Mouse (Mus musculus) limb, embryonic 14.5 days (tissue): Measurements from ENCODE around the gene Hist1h3c. TPM values are rescaled to one million over a fixed set of nuclear protein-coding genes. Genes with fewer than 3 reads are reported as not detected.

Source experiments
- ATAC-seq: fragments of 200-750 bp; cut with Nextera tagmentation; 2 replicates; pipeline ENCODE4 v1.8.0; 2017; ENCODE audit warnings: low read depth, moderate number of reproducible peaks, moderate TSS enrichment; ENCODE audit not compliant: low FRiP score
- DNase-seq: peaks from one replicate; pipeline ENCODE4 v3.0.0-alpha.2; 2015; ENCODE audit warnings: low spot score
- H3K27ac ChIP-seq: fragments of 300-500 bp; sonication (generic); replicated peaks from 2 replicates; pipeline ENCODE4 v1.5.1; 2014; ENCODE audit warnings: low read depth, mild to moderate bottlenecking, low read length, moderate library complexity, mixed read lengths
- H3K27me3 ChIP-seq: fragments of 300-500 bp; sonication (generic); 2 replicates; pipeline ENCODE4 v1.6.1; 2014; ENCODE audit warnings: low read length, mixed read lengths; ENCODE audit not compliant: control insufficient read depth, insufficient read depth
- H3K36me3 ChIP-seq: fragments of 300-500 bp; sonication (generic); 2 replicates; pipeline ENCODE4 v1.6.1; 2014; ENCODE audit warnings: mild to moderate bottlenecking, low read length, moderate library complexity, mixed read lengths; ENCODE audit not compliant: control insufficient read depth, insufficient read depth
- H3K4me1 ChIP-seq: fragments of 300-500 bp; sonication (generic); 2 replicates; pipeline ENCODE4 v1.6.1; 2014; ENCODE audit warnings: antibody characterized with exemption, low read length, mixed read lengths; ENCODE audit not compliant: control insufficient read depth, insufficient read depth
- H3K4me2 ChIP-seq: fragments of 300-500 bp; sonication (generic); replicated peaks from 2 replicates; pipeline ENCODE4 v1.6.1; 2014; ENCODE audit warnings: low read depth, mild to moderate bottlenecking, low read length, moderate library complexity; ENCODE audit not compliant: severe bottlenecking
- H3K4me3 ChIP-seq: fragments of 300-500 bp; sonication (generic); replicated peaks from 2 replicates; pipeline ENCODE4 v1.5.1; 2014; ENCODE audit warnings: low read length
- H3K9ac ChIP-seq: fragments of 300-500 bp; sonication (generic); 2 replicates; pipeline ENCODE4 v1.6.1; 2014; ENCODE audit warnings: mild to moderate bottlenecking, low read depth, low read length, moderate library complexity; ENCODE audit not compliant: severe bottlenecking
- H3K9me3 ChIP-seq: fragments of 300-500 bp; sonication (generic); 2 replicates; pipeline ENCODE4 v1.6.1; 2016; ENCODE audit warnings: low read length; ENCODE audit not compliant: control insufficient read depth
- POLR2A ChIP-seq: fragments of 200-500 bp; IDR thresholded peaks from 2 replicates; pipeline ENCODE4 v1.8.0; 2012; ENCODE audit warnings: inconsistent platforms, mild to moderate bottlenecking, moderate library complexity, borderline replicate concordance; ENCODE audit not compliant: insufficient read depth, insufficient read length; ENCODE audit errors: extremely low read depth
- WGBS: fragments of 180-500 bp; shearing (Covaris S2); extraction: QIAGEN DNeasy Blood & Tissue Kit; methylation state at CpG from one replicate; pipeline ENCODE4 v1.1.7; 2014; 5-methylcytosine and 5-hydroxymethylcytosine counted together
- polyA plus RNA-seq, 2 experiments: library from polyadenylated mRNA; depleted of rRNA in 1 of 2; stranded (reverse) in 1 of 2; unstranded in 1 of 2; fragments of >200 nt; fragmentation: Nextera tagmentation in 1 of 2; extraction: Ambion mirVana in 1 of 2; gene quantifications; 2 replicates each; pipeline versions ENCODE4 v1.2.1 to v1.2.3; 2012 to 2014

The Hist1h3c gene
- polyA plus RNA-seq, 2 experiments, result 8.1 to 41.4 TPM

DNA sequence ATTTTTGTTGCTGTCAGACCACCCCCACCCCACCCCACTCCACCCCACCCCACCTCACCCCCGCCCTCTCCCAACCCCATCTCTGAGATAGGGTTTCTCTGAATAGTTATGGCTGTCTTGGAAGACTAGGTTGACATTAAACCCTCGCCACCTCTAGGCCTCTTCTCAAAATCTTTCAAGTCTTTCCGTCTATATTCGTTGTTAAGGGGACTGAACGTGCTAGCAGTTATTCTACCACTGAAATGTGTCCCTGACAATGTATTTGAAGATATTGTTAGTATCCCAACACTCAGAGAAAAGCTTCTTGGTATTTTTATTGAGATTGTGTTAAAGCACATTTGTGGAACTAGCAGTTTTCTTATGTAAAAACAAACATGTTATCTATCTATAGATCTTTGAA lies 4.5 kb downstream of the Hist1h3c start:
- ATAC-seq (no peak), DNase-seq (no peak)
- Histone ChIP-seq H3K27ac (0 out of 2 replicates have a peak overlapping the region, but pooled peaks have one; percentile 92), H3K4me2 (peak overlapping the region; percentile 73), H3K27me3 (no peaks in the 10 kb centered on the region), H3K4me3 (peak overlapping the region; percentile 44), H3K36me3 (no peaks in the 10 kb centered on the region), H3K4me1 (peaks cover 11% of the 10 kb centered on the region), H3K9ac (peak overlapping the region; percentile 81; the same call in 1 of the 2 replicates), H3K9me3 (no peaks in the 10 kb centered on the region)
- no peak for TF ChIP-seq POLR2A
- WGBS, result 50% methylated on average over 5 of the region's 5 CpGs

- peak overlapping the region; percentile 81 for H3K9ac ChIP-seq
- no peaks in the 10 kb centered on the region for H3K9me3 ChIP-seq
- TF ChIP-seq POLR2A, result no peak
- 27% methylated on average over 13 of the region's 13 CpGs for WGBS
- H3K4me3 ChIP-seq, result peak overlapping the region; percentile 44
- peak overlapping the region; percentile 92 for H3K27ac ChIP-seq
- peaks cover 11% of the 10 kb centered on the region for H3K4me1 ChIP-seq
- peak; percentile 29 for DNase-seq
- ATAC-seq, result no peak
- H3K4me2 ChIP-seq, result peak overlapping the region; percentile 73
- no peaks in the 10 kb centered on the region for H3K27me3 ChIP-seq
- no peaks in the 10 kb centered on the region for H3K36me3 ChIP-seq
Measured at GRCm38 (mm10) chr13:23740256-23740840, 5.1 kb downstream of the Hist1h3c start.

- WGBS, result under 1% methylated on average over 14 of the region's 14 CpGs
- peaks cover 11% of the 10 kb centered on the region for H3K4me1 ChIP-seq
- no peaks in the 10 kb centered on the region for H3K36me3 ChIP-seq
- peak overlapping the region; percentile 73 for H3K4me2 ChIP-seq
- peak overlapping the region; percentile 81 for H3K9ac ChIP-seq
- ATAC-seq (peak; percentile 24), DNase-seq (no peak)
- no peaks in the 10 kb centered on the region for H3K9me3 ChIP-seq
- H3K27me3 ChIP-seq, result no peaks in the 10 kb centered on the region
- H3K4me3 ChIP-seq, result peak overlapping the region; percentile 44
- peak overlapping the region; percentile 92 for H3K27ac ChIP-seq
- TF ChIP-seq POLR2A, result no peak
Measured at GRCm38 (mm10) chr13:23739922-23740252, 5.5 kb downstream of the Hist1h3c start.

GRCm38 (mm10) chr13:23739069-23739921 lies 6.1 kb downstream of the Hist1h3c start:
- Histone ChIP-seq H3K4me2 (peak overlapping the region; percentile 73), H3K4me1 (peaks cover 9% of the 10 kb centered on the region), H3K27ac (peak overlapping the region; percentile 92), H3K9me3 (no peaks in the 10 kb centered on the region), H3K9ac (peak overlapping the region; percentile 81), H3K4me3 (peak overlapping the region; percentile 44), H3K36me3 (no peaks in the 10 kb centered on the region), H3K27me3 (no peaks in the 10 kb centered on the region)
- ATAC-seq (peak; percentile 90), DNase-seq (peak; percentile 97)
- TF ChIP-seq POLR2A, result peak; percentile 71; the same call in 1 of the 2 replicates
- under 1% methylated on average over 39 of the region's 39 CpGs for WGBS

- H3K4me1 ChIP-seq, result peaks cover 9% of the 10 kb centered on the region
- WGBS, result 0% methylated on average over 27 of the region's 38 CpGs
- H3K4me3 ChIP-seq, result peak within 1 kb of the TSS; percentile 44
- H3K9ac ChIP-seq, result peak within 1 kb of the TSS; percentile 81
- ATAC-seq (peak; percentile 90), DNase-seq (peak; percentile 98)
- peak within 1 kb of the TSS; percentile 73 for H3K4me2 ChIP-seq
- H3K27me3 ChIP-seq, result no peaks in the 10 kb centered on the region
- peak; percentile 97 for TF ChIP-seq POLR2A
- no peaks in the 10 kb centered on the region for H3K36me3 ChIP-seq
- H3K27ac ChIP-seq, result peak within 1 kb of the TSS; percentile 92
- H3K9me3 ChIP-seq, result no peaks in the 10 kb centered on the region
Measured at GRCm38 (mm10) chr13:23738677-23739068, 6.7 kb downstream of the Hist1h3c start, which contains the start of gene Hist1h1c. Gene Hist1h1c, plus strand, starts transcription at chr13:23738808.
